Mouse (Mus musculus) C2C12 (cell line): Measurements from ENCODE around the gene Ptgdr2. TPM values are rescaled to one million over a fixed set of nuclear protein-coding genes. Genes with fewer than 3 reads are reported as not detected.

Experiments
- H3K27me3 ChIP-seq: one replicate; pipeline ENCODE4 v1.6.1; 2011; ENCODE audit not compliant: control insufficient read depth, insufficient read depth, insufficient read length
- H3K36me3 ChIP-seq: one replicate; pipeline ENCODE4 v1.6.1; 2011; ENCODE audit not compliant: control insufficient read depth, insufficient read depth
- H3K4me3 ChIP-seq: one replicate; pipeline ENCODE4 v1.5.1; 2011; ENCODE audit warnings: mild to moderate bottlenecking, control low read depth; ENCODE audit not compliant: poor library complexity, insufficient read depth, severe bottlenecking
- H3K79me2 ChIP-seq: one replicate; pipeline ENCODE4 v1.6.1; 2011; ENCODE audit not compliant: control insufficient read depth, insufficient read depth
- H3K79me3 ChIP-seq: one replicate; pipeline ENCODE4 v1.6.1; 2011; ENCODE audit warnings: low read depth, control low read depth
- H3ac ChIP-seq: one replicate; pipeline ENCODE3; 2011; ENCODE audit warnings: low read depth; ENCODE audit not compliant: control insufficient read depth, insufficient read length
- CEBPB ChIP-seq: IDR thresholded peaks from one replicate; pipeline ENCODE4 v1.6.1; 2011; ENCODE audit warnings: low read depth, mild to moderate bottlenecking, control low read depth, moderate library complexity
- CTCF ChIP-seq: IDR thresholded peaks from one replicate; pipeline ENCODE4 v1.5.1; 2011; ENCODE audit not compliant: control insufficient read depth, insufficient read depth, insufficient read length
- FOSL1 ChIP-seq: IDR thresholded peaks from one replicate; pipeline ENCODE4 v1.8.0; 2011; ENCODE audit warnings: mild to moderate bottlenecking, low read length; ENCODE audit not compliant: poor library complexity, insufficient read depth, severe bottlenecking
- MAX ChIP-seq: IDR thresholded peaks from one replicate; pipeline ENCODE4 v1.6.1; 2011; ENCODE audit warnings: mild to moderate bottlenecking, control low read depth
- MYOD1 ChIP-seq: IDR thresholded peaks from one replicate; pipeline ENCODE4 v1.6.1; 2011; ENCODE audit warnings: low read depth; ENCODE audit not compliant: control insufficient read depth, insufficient read length
- MYOG ChIP-seq: IDR thresholded peaks from one replicate; pipeline ENCODE4 v1.6.1; 2011; ENCODE audit not compliant: control insufficient read depth, insufficient read length; ENCODE audit errors: extremely low read depth
- USF1 ChIP-seq: IDR thresholded peaks from one replicate; pipeline ENCODE4 v1.6.1; 2011; ENCODE audit warnings: low read depth, mild to moderate bottlenecking, control low read depth, moderate library complexity
- polyA plus RNA-seq: library from polyadenylated mRNA; unstranded; fragments of >200 nt; fragmentation: generic; extraction: Trizol; gene quantifications from one replicate; pipeline ENCODE4 v1.2.1, GENCODE M21; 2012; ENCODE audit warnings: missing spikeins

Ptgdr2 gene
- polyA plus RNA-seq, 1 experiment: 0.07 TPM

DNA sequence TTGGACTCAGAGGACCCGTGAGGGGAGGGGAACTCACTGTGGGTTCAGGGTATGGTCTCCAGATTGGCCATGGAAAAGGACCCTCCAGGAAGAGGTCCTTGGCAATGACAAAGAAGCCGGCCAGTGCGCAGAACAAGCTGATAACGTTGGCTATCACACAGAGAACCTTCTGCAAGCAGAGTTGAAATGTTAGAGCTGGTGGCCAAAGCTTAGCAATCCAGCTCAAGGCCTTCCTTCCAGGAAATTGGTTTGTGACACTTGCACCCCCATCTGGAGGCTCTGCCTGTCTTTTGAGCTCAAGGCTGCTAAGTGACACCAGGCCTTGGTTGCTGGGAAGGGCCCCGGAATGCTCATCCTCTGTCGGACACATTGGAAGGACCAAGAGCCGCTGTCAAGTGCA, 28.8 kb downstream of the Ptgdr2 start:
- TF ChIP-seq USF1: no peak
- no peak for TF ChIP-seq CTCF
- TF ChIP-seq FOSL1: no peak
- no peak for TF ChIP-seq MYOG
- no peak for TF ChIP-seq CEBPB
- no peak for TF ChIP-seq MAX
- no peak for TF ChIP-seq MYOD1
- no peak overlapping the region for H3K4me3 ChIP-seq
- H3K79me3 ChIP-seq: no peaks in the 10 kb centered on the region
- H3ac ChIP-seq: no peak overlapping the region
- H3K79me2 ChIP-seq: no peaks in the 10 kb centered on the region
- H3K36me3 ChIP-seq: no peaks in the 10 kb centered on the region
- peaks cover 77% of the 10 kb centered on the region for H3K27me3 ChIP-seq

DNA sequence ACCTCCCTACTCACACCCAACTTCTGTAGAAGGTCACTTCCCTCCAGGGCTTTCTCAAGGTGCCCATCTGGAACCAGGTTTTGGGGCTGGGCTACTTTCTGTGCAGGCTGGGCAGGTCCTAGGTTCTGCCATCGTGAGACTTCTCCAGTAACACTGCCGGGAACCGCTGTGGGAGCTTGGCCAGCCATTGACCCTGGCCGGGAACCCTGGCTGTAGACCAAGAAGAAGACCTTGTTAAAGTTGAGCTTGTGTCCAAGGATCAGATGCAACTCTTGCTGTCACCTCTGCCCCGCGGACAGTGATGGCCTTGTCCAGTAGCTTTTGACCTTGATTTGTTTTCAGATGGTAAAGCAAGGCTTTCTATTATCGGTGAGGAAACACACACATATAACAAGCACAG, 31.6 kb downstream of the Ptgdr2 start:
- Histone ChIP-seq H3K79me3 (no peaks in the 10 kb centered on the region), H3K27me3 (peaks cover 51% of the 10 kb centered on the region), H3ac (no peak overlapping the region), H3K79me2 (no peaks in the 10 kb centered on the region), H3K4me3 (no peak overlapping the region), H3K36me3 (no peaks in the 10 kb centered on the region)
- no peak for TF ChIP-seq CTCF
- no peak for TF ChIP-seq FOSL1
- no peak for TF ChIP-seq MYOD1
- TF ChIP-seq MAX: no peak
- no peak for TF ChIP-seq USF1
- TF ChIP-seq CEBPB: no peak
- TF ChIP-seq MYOG: no peak

DNA sequence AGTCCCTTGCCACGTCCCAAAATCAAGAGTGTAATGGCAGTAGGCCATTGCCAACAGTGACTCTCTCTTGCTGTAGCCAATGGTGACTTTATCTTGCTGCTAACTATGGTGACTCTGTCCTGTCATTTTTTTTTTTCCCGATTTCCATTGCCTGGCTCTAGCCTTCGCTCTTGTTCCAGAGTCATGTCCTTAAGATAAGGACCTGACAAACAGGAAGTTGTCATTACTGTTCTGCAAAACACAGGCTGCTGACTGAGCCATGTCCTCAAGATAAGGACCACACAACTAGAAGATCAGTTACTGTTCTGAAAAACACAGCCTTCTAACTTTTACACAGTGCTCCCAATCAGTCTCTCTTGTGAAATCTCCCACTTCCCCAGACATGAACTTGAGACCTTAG, 33.5 kb downstream of the Ptgdr2 start:
- H3K27me3 ChIP-seq: peaks cover 32% of the 10 kb centered on the region
- H3K79me2 ChIP-seq: no peaks in the 10 kb centered on the region
- no peaks in the 10 kb centered on the region for H3K79me3 ChIP-seq
- H3ac ChIP-seq: no peak overlapping the region
- H3K4me3 ChIP-seq: no peak overlapping the region
- H3K36me3 ChIP-seq: no peaks in the 10 kb centered on the region
- TF ChIP-seq FOSL1 (no peak), MYOD1 (no peak), USF1 (no peak), CEBPB (no peak), CTCF (no peak), MAX (no peak), MYOG (no peak)

DNA sequence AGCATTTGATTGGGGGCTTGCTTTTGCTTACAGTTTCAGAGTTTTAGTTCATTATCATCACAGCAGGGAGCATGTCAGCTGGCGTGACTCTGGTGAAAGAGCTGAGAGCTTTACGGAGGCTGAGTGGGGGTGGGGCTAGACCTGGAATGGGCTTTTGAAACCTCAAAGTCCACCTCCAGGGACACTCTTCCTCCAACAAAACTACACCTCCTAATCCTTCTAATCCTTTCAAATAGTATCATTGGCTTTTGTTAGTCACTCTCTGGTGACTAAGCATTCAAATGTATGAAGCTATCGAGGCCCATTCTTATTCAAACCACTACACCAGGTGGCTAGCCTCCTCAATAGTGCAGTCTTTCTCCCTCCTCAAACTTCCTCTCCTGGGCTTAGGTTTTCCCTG, 35.7 kb downstream of the Ptgdr2 start:
- no peak for TF ChIP-seq USF1
- no peak for TF ChIP-seq CEBPB
- no peak for TF ChIP-seq MYOD1
- no peak for TF ChIP-seq FOSL1
- no peak for TF ChIP-seq MAX
- TF ChIP-seq CTCF: no peak
- TF ChIP-seq MYOG: no peak
- Histone ChIP-seq H3K27me3 (peaks cover 12% of the 10 kb centered on the region), H3K79me3 (no peaks in the 10 kb centered on the region), H3K36me3 (no peaks in the 10 kb centered on the region), H3K4me3 (no peak overlapping the region), H3ac (no peak overlapping the region), H3K79me2 (no peaks in the 10 kb centered on the region)

DNA sequence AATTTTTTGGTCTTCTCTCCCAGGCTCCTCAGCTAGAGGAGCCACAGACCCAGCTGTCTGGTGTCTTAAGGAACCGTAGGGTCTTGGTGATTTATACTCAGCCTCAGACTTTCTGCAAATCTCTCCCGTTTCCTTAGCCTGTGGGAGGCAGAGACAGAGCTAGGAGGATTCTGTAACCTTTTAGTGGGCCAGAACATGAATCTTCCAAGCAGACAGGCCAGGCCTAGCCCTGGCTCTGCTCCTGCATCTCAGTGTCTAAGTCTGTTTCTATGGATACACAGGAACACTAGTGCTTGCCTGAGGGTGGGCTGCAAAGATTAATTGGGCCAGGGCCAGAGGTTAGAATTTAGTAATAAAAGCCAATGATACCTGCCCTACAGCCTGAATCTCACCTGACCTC, 36.2 kb downstream of the Ptgdr2 start:
- H3K79me3 ChIP-seq: no peaks in the 10 kb centered on the region
- TF ChIP-seq MAX (no peak), CTCF (no peak)
- no peaks in the 10 kb centered on the region for H3K36me3 ChIP-seq
- peaks cover 7% of the 10 kb centered on the region for H3K27me3 ChIP-seq
- H3ac ChIP-seq: no peak overlapping the region
- no peaks in the 10 kb centered on the region for H3K79me2 ChIP-seq
- H3K4me3 ChIP-seq: no peak overlapping the region

DNA sequence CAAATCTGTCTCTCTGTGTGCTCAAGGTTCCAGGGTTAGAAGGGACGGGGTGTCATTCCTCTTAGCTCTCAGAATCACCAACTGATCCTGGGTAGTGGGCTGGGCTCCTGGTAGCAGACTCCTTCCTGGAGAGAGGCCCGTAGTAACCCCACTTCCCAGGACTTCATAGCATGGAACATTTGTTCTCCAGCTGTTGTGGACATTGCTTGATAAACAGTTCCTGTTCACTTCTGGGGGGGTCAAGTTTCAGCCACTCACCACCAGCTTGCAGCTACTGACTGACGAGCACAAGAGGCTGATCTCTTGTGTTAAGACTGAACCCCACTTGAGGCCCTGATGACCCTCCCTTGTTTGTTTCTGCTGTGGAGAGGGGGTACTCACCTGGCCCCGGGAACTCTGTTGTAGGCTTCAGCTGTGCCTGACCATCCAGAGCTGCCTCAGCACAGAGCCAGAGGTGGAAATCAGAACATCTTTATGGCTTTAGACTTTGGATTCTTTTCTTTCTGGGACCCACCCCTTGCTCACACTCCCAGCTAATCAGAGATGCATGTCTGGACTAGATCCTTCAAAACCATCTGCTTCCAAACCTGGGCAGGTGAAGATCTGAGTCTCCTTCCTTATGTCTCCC, 37.4 kb downstream of the Ptgdr2 start, which contains the start of gene Ms4a10:
Ms4a10 (minus strand) TSS at position 433 of the 628 bp plus-strand sequence.
- TF ChIP-seq USF1 (no peak), MYOG (no peak), FOSL1 (no peak), MAX (no peak), CTCF (no peak), MYOD1 (no peak), CEBPB (no peak)
- H3K36me3 ChIP-seq: no peaks in the 10 kb centered on the region
- no peak within 1 kb of the TSS for H3K4me3 ChIP-seq
- H3ac ChIP-seq: no peak within 1 kb of the TSS
- peaks cover 4% of the 10 kb centered on the region for H3K27me3 ChIP-seq
- no peaks in the 10 kb centered on the region for H3K79me3 ChIP-seq
- no peaks in the 10 kb centered on the region for H3K79me2 ChIP-seq
